Mouse (Mus musculus) olfactory bulb, adult 2 months (tissue): ENCODE measurements around the gene Faxc.

Experiments
- CTCF ChIP-seq: fragments of 200-500 bp; IDR thresholded peaks from 2 replicates; pipeline ENCODE4 v1.5.1; 2012; ENCODE audit warnings: low read depth, mild to moderate bottlenecking, low read length, moderate library complexity; ENCODE audit not compliant: insufficient read depth
- POLR2A ChIP-seq: fragments of 200-500 bp; IDR thresholded peaks from 2 replicates; pipeline ENCODE4 v1.6.1; 2012; ENCODE audit warnings: mild to moderate bottlenecking, low read depth, low read length, moderate library complexity; ENCODE audit not compliant: insufficient read depth

DNA sequence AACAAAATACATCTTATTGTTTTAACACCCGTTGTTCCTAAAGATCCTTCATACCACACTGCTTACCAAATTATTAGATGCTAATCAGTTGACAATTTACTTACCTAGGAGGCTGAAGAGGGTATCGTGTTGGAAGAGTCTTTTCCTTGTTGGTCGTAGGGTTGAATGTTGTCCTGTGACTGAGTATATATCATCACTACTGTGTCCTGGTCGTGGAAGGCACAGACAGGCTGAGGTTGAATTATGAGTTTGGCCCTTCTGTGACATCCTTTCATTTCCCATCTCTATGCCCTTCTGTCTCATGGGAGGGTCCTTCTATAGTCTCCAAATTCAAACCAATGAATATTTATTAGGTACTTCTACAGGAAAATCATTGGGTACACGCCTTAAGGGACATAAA lies 87.3 kb downstream of the Faxc start:
- TF ChIP-seq CTCF = no peak
- TF ChIP-seq POLR2A = no peak
